Mouse (Mus musculus): ENCODE results near the gene Ebf1. TPM values are rescaled to one million over a fixed set of nuclear protein-coding genes. Genes with fewer than 3 reads are reported as not detected.

Ebf1 gene
- polyA plus RNA-seq, 1 experiment from 2014 or later, result 16.2 TPM

DNA sequence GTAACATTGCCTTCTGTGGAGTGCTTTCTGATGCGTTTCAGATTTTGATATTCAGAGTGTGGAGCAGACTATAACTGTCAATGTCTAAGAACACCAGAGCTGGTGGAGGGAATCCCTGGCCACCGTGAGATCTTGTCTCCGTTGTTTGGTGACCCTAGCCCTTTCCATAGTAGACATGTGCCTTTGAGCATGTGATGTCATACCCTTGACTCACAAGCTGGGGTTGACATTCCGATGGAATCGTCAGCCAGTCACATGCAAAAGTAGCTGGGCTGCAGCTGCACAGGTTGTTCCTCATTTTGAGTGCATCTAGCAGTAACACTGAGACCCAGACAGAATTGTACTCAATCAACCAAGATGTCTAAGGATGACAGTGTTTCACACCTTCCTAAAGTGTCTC is 7.4 kb downstream of the Ebf1 start:
- H3K9me3 ChIP-seq (replicated peaks; ENCODE audit: control insufficient read depth, low read length), result no peaks in the 10 kb centered on the region
- WGBS, result 34% methylated on average over 5 of the region's 5 CpGs
- no peak for ATAC-seq (replicated peaks; ENCODE audit: extremely low read depth, insufficient read depth, low FRiP score)

DNA sequence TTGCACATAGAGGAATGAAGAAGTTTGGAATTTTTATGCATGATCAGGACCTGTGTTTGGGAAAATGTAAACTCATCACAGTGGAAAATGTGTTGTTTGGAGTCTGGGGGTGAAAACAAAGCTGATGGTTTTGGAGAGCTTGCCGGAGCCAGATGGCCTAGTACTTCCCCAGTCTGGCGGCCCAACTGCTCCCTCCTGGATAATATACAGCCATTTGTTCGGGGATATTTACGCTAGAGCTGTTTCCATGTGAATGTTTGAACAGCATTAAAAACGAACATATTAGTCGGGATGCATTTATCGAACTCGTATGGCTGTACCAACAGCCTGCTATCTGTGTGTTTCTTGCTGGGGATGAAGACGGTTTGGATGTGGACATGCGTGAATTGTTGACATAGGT is 8.9 kb downstream of the Ebf1 start:
- 85% methylated on average over 10 of the region's 10 CpGs for WGBS
- Histone ChIP-seq H3K4me1 (ENCODE audit: control insufficient read depth, insufficient read depth, low read length) (no peaks in the 10 kb centered on the region), H3K4me2 (ENCODE audit: low read depth, low read length) (no peak overlapping the region), H3K27me3 (ENCODE audit: control insufficient read depth, insufficient read depth, low read length) (peaks cover 10% of the 10 kb centered on the region), H3K27ac (ENCODE audit: low read length) (no peak overlapping the region), H3K9ac (ENCODE audit: low read length) (no peak overlapping the region), H3K9me3 (replicated peaks; ENCODE audit: control insufficient read depth, low read length) (no peaks in the 10 kb centered on the region), H3K4me3 (ENCODE audit: low read length) (no peak overlapping the region), H3K36me3 (ENCODE audit: control insufficient read depth, insufficient read depth) (no peaks in the 10 kb centered on the region)
- ATAC-seq (replicated peaks; ENCODE audit: extremely low read depth, insufficient read depth, low FRiP score), result no peak

More for the DNA sequence above, 7.4 kb downstream of the Ebf1 start:
- no peak overlapping the region for H3K4me3 ChIP-seq (ENCODE audit: low read length)
- H3K27ac ChIP-seq (ENCODE audit: low read length), result no peak overlapping the region
- no peaks in the 10 kb centered on the region for H3K36me3 ChIP-seq (ENCODE audit: control insufficient read depth, insufficient read depth)
- peaks cover 16% of the 10 kb centered on the region for H3K27me3 ChIP-seq (ENCODE audit: control insufficient read depth, insufficient read depth, low read length)
- H3K4me2 ChIP-seq (ENCODE audit: low read depth, low read length), result no peak overlapping the region
- H3K4me1 ChIP-seq (ENCODE audit: control insufficient read depth, insufficient read depth, low read length), result 0 out of 2 replicates have a peak, but pooled peaks cover 2% of the 10 kb centered on the region
- no peak overlapping the region for H3K9ac ChIP-seq (ENCODE audit: low read length)

DNA sequence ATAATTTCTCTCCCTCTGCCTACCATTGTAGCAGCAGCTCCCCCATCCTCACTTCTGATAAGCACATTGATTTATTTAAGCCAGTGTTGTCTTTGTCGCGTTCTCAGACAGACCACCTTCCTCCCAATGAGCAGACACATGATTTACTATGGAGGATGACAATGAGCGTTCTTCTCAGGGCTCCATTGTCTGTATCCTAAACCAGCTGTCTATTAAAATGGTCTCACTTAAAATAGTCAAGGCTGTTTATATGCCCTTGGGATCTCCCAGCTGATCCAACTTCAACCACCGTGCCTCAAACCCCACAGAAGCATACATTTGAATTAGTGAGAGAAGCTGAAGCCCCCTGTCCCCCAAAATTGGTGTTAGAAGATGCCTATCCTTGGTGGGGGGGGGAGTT is 11.3 kb downstream of the Ebf1 start:
- Histone ChIP-seq H3K36me3 (ENCODE audit: control insufficient read depth, insufficient read depth) (no peaks in the 10 kb centered on the region), H3K27me3 (ENCODE audit: control insufficient read depth, insufficient read depth, low read length) (no peaks in the 10 kb centered on the region), H3K27ac (ENCODE audit: low read length) (no peak overlapping the region), H3K4me2 (ENCODE audit: low read depth, low read length) (no peak overlapping the region), H3K9me3 (replicated peaks; ENCODE audit: control insufficient read depth, low read length) (no peaks in the 10 kb centered on the region), H3K4me1 (ENCODE audit: control insufficient read depth, insufficient read depth, low read length) (no peaks in the 10 kb centered on the region), H3K9ac (ENCODE audit: low read length) (no peak overlapping the region), H3K4me3 (ENCODE audit: low read length) (no peak overlapping the region)
- no peak for ATAC-seq (replicated peaks; ENCODE audit: extremely low read depth, insufficient read depth, low FRiP score)
- WGBS, result 52% methylated on average over 4 of the region's 4 CpGs

DNA sequence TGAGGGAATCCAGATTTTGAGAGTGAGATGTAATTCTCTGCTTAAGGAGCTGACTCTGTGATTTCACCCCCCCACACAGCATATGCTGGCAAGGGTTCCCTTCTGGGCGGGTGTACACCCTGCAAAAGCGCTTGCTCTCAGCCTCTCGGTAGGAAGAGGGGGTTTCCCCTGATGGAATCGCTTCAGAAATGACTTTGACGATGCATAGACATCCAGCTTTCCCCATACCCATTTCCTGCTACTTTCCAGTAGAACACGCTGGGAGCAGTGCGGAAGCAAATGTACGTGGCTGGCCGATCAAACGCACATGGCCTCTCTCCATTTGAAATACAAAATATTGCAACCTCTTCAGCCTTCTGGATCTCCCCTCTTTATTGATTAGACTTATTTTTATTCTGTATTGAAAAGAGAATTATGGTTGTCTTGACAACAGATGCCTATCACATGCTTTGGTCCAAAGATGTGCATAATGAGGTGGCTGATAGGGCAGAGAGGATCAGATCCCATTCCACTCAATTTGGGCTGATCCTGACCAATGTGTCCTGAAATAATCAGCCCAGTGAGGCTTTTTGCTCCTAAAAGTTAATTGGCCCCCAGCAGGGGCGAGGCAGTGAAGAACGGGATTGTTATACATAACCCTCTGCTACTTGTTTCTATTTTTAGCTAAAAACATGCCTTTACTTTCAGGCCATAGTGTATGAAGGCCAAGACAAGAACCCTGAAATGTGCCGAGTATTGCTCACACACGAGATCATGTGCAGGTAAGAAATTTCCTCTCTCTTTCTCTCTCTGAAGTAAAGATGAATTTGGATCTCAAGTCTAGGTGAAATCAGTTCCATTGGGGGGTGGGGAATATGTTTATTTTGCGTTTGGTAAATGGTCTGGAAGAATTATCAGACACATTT is 15.2 kb downstream of the Ebf1 start:
- ATAC-seq (replicated peaks; ENCODE audit: extremely low read depth, insufficient read depth, low FRiP score), result no peak
- Histone ChIP-seq H3K4me2 (ENCODE audit: low read depth, low read length) (no peak overlapping the region), H3K36me3 (ENCODE audit: control insufficient read depth, insufficient read depth) (no peaks in the 10 kb centered on the region), H3K4me1 (ENCODE audit: control insufficient read depth, insufficient read depth, low read length) (no peaks in the 10 kb centered on the region), H3K27me3 (ENCODE audit: control insufficient read depth, insufficient read depth, low read length) (no peaks in the 10 kb centered on the region), H3K4me3 (ENCODE audit: low read length) (no peak overlapping the region), H3K9ac (ENCODE audit: low read length) (no peak overlapping the region), H3K27ac (ENCODE audit: low read length) (no peak overlapping the region), H3K9me3 (replicated peaks; ENCODE audit: control insufficient read depth, low read length) (no peaks in the 10 kb centered on the region)
- 71% methylated on average over 15 of the region's 15 CpGs for WGBS

DNA sequence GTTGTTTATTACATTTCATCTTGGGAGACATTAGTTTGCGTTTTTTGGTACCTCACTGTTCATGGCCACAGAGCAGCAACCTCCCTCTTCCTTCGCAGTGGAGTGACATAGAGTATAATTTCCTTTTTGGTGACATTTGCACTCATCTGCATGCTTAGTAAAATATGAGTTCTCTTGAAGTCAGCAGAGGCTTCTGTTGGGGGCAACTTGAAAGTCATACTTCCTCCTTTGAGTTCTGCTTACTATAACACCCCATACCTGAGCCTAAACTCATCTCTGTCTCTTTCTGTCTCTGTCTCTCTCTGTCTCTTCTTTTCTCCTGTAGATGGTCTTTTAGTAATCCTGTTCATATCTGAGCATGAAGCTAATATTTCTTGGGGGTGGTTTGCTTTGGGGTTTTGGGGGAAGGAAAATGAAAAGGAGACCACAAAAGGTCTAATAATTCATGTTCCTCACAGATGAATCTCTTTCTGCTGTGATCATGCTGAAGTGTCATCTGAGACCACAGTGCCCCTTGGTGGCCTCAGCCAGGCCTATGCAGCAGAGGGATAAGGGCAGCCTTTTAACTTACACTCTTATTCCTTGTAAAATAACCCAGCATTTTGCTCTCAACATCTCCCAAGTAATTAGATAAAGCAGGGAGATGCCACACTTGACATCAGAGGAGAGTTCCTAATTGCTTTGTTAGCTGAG is 16.0 kb downstream of the Ebf1 start:
- H3K27ac ChIP-seq (ENCODE audit: low read length), result no peak overlapping the region
- H3K9ac ChIP-seq (ENCODE audit: low read length), result no peak overlapping the region
- no peak overlapping the region for H3K4me2 ChIP-seq (ENCODE audit: low read depth, low read length)
- no peak overlapping the region for H3K4me3 ChIP-seq (ENCODE audit: low read length)
- no peak for ATAC-seq (replicated peaks; ENCODE audit: extremely low read depth, insufficient read depth, low FRiP score)
- H3K9me3 ChIP-seq (replicated peaks; ENCODE audit: control insufficient read depth, low read length), result no peaks in the 10 kb centered on the region
- H3K4me1 ChIP-seq (ENCODE audit: control insufficient read depth, insufficient read depth, low read length), result no peaks in the 10 kb centered on the region
- WGBS, result 77% methylated on average over 2 of the region's 2 CpGs
- H3K36me3 ChIP-seq (ENCODE audit: control insufficient read depth, insufficient read depth), result no peaks in the 10 kb centered on the region
- H3K27me3 ChIP-seq (ENCODE audit: control insufficient read depth, insufficient read depth, low read length), result no peaks in the 10 kb centered on the region

DNA sequence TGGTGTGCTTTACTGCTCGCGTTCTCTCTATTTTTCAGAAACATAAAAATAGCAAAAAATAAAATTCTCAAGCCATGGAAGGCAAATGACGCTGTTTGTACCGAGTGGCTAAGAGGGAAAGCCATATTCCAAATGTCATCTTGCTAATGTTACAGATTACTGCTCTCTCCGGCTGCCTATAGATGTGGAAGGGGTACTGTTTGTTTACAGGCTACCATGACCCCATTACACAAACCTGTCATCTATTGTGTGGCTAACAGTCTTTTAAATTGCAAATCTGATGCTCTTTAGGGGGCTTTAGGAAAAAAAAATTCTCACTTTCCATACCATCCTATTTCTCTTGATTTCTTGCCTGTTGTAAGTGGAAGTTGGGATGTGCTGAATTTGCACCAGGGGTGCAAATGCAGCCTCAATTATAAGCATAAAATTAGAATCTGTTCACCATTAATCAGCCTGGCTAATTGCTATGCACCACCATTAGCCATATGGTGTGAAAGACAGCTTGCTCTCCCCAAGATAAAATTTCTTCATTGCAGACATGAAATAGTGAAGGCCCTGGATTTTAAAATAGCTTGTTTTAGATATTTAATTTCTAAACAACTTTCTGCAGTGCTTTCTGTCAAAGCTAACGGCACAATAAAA is 17.6 kb downstream of the Ebf1 start:
- H3K36me3 ChIP-seq (ENCODE audit: control insufficient read depth, insufficient read depth), result no peaks in the 10 kb centered on the region
- 80% methylated on average over 6 of the region's 6 CpGs for WGBS

DNA sequence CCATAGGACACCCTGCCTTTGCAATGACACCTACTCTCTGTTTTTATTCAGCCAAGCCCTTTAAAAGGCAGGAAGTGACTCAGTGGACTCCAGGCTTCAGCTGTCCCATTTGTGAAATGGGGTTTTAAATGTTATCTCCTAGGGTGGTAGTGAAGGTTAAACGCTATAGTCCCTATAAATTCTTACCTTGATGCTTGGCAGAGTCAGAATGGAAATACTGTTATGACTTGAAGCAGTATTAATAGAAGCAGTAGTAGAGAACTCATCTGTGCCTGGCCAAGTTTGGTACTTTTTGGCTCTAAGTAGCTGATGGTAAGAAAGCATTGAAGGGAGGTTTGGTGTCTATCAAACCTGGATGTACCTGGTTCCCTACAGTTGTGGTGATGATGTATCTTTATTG is 19.1 kb downstream of the Ebf1 start:
- 42% methylated on average over 1 of the region's 1 CpGs for WGBS
- Histone ChIP-seq H3K4me2 (ENCODE audit: low read depth, low read length) (no peak overlapping the region), H3K9me3 (replicated peaks; ENCODE audit: control insufficient read depth, low read length) (no peaks in the 10 kb centered on the region), H3K27ac (ENCODE audit: low read length) (no peak overlapping the region), H3K4me1 (ENCODE audit: control insufficient read depth, insufficient read depth, low read length) (no peaks in the 10 kb centered on the region), H3K27me3 (ENCODE audit: control insufficient read depth, insufficient read depth, low read length) (no peaks in the 10 kb centered on the region), H3K4me3 (ENCODE audit: low read length) (no peak overlapping the region), H3K36me3 (ENCODE audit: control insufficient read depth, insufficient read depth) (no peaks in the 10 kb centered on the region), H3K9ac (ENCODE audit: low read length) (no peak overlapping the region)
- ATAC-seq (replicated peaks; ENCODE audit: extremely low read depth, insufficient read depth, low FRiP score), result no peak

More for the DNA sequence above, 17.6 kb downstream of the Ebf1 start:
- H3K4me2 ChIP-seq (ENCODE audit: low read depth, low read length), result no peak overlapping the region
- no peaks in the 10 kb centered on the region for H3K27me3 ChIP-seq (ENCODE audit: control insufficient read depth, insufficient read depth, low read length)
- H3K4me1 ChIP-seq (ENCODE audit: control insufficient read depth, insufficient read depth, low read length), result no peaks in the 10 kb centered on the region
- H3K9me3 ChIP-seq (replicated peaks; ENCODE audit: control insufficient read depth, low read length), result no peaks in the 10 kb centered on the region
- ATAC-seq (replicated peaks; ENCODE audit: extremely low read depth, insufficient read depth, low FRiP score), result no peak
- no peak overlapping the region for H3K4me3 ChIP-seq (ENCODE audit: low read length)
- no peak overlapping the region for H3K27ac ChIP-seq (ENCODE audit: low read length)
- no peak overlapping the region for H3K9ac ChIP-seq (ENCODE audit: low read length)

DNA sequence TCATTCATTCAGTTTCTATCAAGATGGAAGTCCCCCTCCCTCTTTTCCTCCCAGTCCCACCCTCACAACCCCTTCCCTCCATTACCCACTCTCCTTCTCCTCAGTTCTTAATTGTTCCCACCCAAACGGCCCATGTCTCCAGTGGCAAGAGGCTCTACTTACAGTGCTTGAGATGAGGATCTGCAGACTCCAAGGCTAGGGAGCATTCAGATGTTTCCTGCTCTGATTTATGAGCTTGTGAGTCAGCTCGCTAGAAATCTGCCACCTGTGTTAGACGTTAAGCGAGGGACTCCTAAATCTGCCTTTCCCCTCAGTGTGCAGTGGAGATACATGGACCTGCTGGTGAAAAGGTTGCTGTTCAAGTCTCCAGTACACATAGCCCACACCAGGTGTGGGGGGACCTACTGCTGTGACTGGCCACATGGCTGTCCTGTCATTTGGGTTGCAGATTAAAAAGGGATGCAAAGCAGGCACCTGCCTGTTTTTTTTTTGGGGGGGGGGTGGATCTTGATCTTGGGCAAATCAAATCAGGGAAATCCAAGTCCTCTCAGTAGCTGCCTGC is 21.2 kb downstream of the Ebf1 start:
- Histone ChIP-seq H3K9me3 (replicated peaks; ENCODE audit: control insufficient read depth, low read length) (no peaks in the 10 kb centered on the region), H3K4me3 (ENCODE audit: low read length) (no peak overlapping the region), H3K36me3 (ENCODE audit: control insufficient read depth, insufficient read depth) (no peaks in the 10 kb centered on the region), H3K27ac (ENCODE audit: low read length) (no peak overlapping the region), H3K9ac (ENCODE audit: low read length) (no peak overlapping the region), H3K27me3 (ENCODE audit: control insufficient read depth, insufficient read depth, low read length) (no peaks in the 10 kb centered on the region), H3K4me1 (ENCODE audit: control insufficient read depth, insufficient read depth, low read length) (no peaks in the 10 kb centered on the region), H3K4me2 (ENCODE audit: low read depth, low read length) (no peak overlapping the region)
- WGBS, result 58% methylated on average over 4 of the region's 4 CpGs
- ATAC-seq (replicated peaks; ENCODE audit: extremely low read depth, insufficient read depth, low FRiP score), result no peak
